Mouse (Mus musculus) granulocyte monocyte progenitor cell, adult 5-6 weeks (primary cell): Measurements from ENCODE around the gene Il2rb. TPM values are rescaled to one million over a fixed set of nuclear protein-coding genes. Genes with fewer than 3 reads are reported as not detected.

Source experiments
- ATAC-seq: replicated peaks from 2 replicates; pipeline ENCODE4 v1.8.0; 2016; ENCODE audit warnings: mild to moderate bottlenecking, moderate TSS enrichment, inconsistent platforms; ENCODE audit not compliant: poor library complexity, severe bottlenecking
- total RNA-seq, 2 experiments: library from RNA; stranded (forward) in 1 of 2; stranded (reverse) in 1 of 2; fragments of 200-712, 200-1000 nt in 1 of 2; fragments of >200 nt in 1 of 2; fragmentation: Nextera tagmentation in 1 of 2; gene quantifications; 2 replicates each; pipeline ENCODE4 v1.2.3; 2014 to 2017

The Il2rb gene
- total RNA-seq, 2 experiments from 2014 or later: not detected

DNA sequence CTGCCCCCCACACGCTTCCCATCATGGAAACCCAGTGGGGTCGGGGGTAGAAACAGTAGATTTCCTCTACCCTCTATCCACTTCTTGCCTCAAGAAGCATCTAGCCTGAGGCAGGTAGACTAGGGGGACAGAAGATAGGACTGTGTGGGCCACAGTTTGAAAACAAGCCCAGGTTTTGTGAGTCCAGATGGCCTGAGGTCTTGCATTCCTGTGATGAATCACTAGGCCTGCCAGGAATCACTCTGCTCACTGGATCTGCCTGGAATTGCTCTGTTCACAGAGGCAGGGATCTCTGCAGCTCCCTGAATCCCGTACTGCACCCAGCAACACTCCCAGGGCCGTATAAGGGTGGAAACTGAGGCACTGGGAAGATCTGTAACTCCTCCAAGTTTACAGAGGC is 11.8 kb downstream of the Il2rb start:
- no peak for ATAC-seq

DNA sequence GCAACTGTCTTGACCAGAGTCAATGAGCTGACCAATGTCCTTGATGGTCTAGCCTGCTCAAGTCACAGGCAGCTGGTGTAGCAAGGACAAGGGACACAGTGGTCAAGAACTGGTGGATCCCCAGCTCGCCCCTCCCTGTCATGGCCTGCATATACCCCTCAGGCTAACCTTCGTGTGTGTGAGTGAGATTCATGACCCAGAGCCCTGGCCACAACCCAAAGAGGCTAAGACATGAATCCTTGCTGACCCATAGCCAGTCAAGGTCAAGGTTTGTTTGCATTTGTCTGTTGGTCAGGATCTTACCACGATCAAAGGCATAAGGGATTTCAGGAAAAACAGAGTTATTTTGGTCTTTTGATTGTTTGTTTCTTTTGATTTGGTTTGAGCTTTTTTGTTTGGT is 12.6 kb downstream of the Il2rb start:
- ATAC-seq: no peak

DNA sequence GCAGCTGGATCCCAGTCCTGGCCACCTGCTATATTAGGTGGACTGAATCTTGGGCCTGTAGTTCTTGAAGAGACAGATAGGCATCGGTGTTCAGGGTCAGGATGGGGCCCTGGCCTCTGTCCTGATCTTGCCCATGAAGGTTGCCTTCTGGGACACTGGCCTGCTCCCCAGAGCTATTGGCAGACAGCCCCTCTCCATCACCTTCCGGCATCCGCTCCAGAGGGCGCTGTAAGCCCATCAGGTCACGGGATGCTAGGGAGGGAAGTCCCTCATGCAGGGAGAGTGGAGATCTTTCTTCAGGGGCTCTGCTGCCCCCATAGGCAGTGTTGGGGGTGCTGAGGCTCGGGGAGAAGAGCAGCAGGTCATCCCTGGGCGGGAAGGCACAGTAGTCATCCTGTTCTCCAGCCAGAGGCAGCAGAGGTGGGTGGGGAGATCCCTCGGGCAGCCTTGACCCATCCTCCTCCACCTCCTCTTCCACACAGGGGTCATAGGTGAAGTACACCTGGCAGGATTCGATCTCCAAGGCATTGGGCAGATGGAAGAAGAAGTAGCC is 13.5 kb downstream of the Il2rb start:
- ATAC-seq: no peak

DNA sequence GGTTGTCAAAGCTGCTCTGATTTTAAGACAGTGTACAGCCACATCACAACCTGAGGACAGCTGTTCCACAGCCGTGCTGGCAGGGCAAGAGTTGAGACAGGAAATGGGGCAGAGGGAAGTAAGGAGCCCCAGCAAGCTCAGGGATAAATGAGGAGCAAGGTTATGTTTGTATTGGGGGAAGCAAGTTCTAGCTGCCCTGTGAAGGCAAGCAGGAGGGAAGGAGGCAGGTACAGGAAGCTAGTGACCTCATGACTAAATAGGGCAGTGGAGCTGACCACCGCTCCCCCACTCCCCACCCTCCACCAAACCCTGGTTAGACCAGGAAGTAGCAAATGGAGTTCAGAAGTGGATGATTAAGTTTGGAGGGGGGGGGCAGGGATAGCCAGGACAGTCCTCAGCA is 14.1 kb downstream of the Il2rb start:
- no peak for ATAC-seq

DNA sequence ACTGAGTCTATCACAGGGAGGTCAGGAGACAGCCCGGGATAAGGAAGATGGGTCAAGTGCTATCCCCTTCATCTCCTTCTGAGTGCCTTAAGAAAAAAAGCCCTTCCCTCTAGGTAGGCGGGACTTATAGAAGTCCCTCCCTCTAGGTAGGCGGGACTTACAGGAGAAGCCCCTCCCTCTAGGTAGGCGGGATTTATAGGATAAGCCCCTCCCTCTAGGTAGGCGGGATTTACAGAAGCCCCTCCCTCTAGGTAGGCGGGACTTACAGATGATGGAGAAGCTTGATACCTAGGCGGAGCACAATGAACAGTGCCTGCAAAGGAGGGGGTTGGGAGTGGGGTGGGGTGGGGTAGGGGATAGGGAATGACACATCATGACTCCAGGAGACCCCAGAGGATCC is 15.0 kb downstream of the Il2rb start:
- ATAC-seq: no peak

DNA sequence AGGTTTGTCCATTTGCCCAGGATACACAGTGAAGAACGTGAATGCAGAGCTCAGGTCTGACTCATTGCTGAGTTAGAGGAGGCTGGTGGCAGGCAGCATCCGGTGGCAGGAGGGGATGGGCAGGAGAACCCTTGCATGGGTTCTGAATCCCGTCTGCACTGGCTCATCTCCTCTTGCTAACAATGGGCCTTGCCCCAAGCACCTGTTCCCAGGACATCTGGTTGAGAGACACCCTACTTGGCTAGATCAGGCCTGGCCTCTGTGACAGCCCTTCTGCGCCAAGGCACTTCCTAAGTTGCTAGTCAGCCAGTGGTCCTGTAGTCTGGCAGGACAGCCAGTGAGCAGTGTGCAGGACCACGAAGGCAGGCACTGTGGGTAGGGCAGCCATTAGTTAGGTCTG is 15.6 kb downstream of the Il2rb start:
- no peak for ATAC-seq

DNA sequence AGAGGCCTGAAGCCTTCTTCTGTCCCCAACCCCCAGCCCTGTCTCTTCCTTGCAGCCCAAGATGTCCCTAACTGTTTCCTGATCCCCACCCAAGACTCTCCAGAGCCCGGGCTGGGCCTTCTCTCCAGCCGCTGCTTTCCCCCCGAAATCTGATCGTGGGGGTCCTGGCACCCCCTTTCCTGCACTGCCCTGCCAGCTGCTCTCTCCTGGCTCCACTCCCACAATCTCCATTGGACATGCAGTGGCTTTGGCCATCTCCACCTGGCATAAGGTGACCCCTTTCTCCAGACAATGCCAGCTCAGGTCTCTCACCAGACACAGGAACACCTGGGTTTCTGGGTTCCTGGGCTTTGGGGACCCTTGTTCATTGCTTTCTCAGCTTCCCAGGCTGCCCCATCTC is 17.0 kb downstream of the Il2rb start:
- no peak for ATAC-seq

DNA sequence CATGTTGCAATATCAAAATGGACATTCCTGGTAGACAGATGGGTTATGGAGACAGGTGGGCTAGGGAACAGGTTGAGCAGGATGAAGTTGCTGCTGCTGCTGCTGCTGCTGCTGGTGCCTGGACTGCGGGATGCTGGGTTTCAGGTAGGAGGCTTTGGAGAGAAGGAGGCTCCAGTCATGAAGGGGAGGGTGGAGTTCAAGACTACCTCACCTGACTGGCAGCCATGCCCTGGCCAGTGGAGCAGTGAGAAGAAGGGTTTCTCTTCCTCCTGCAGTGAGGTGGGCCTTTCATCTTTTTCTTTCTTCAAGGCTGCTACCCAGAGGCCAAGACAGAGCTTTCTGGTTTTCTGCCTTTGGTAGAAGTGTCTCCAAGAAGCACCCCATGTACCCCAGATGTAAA is 18.2 kb downstream of the Il2rb start:
- ATAC-seq: no peak

DNA sequence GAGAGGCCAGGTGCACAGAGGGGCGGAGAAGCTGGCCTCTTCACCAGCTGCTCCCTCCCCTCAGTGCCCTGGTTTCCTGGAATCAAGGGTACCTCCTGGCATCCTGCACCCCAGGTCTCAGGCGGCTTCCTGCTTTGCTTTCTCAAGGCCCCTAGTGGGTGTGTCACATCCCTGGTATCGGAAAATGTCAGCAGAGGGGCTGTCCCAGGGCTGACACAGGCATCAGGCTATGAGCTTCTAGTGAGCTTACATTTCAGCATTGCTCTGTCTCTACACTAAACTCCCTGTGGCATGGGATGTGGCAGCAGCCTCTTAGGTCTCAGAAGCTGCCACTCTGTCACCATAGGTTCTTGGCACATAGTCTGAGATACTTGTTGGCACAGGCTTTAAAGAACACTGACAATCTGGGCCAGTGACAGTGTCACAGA is 19.5 kb downstream of the Il2rb start:
- ATAC-seq: no peak

DNA sequence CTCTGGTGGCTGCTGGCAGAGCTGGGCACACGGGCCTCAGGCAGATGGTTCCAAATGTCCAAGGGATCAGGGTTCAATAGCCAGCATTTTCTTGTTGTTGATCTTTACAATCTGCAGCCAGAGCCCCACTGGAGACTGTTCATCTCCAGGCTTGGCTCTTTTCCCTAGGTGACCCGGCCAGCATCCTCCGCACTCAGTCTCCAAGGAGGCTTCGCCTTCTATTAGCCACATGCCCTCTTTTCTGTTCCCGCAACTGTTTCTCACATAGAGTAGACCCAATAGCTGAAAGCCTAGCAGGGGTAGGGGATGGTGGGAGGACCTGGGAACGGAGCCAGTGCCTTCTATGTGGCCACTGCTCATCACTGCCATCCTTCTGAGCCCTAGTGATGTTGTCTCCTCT is 21.6 kb downstream of the Il2rb start:
- ATAC-seq: no peak

DNA sequence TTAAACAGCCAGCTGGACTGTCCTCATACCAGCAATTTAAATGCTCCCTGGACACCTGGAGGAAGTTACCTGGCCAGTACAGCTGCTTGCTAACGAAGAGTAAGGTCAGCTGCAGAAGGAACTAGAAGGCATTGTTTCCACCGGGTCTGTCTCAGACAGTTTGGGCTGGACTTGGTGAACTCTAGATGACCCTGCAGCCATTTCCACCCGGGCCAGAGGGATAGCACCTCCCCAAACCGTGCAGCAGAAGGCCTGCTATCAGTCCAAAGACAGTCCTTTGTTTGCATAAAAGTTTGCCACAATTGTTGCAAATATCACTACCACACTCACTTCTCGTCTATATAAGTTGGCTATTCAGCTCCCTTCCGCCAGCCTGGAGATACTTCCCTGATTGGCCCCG is 23.2 kb downstream of the Il2rb start:
- no peak for ATAC-seq

DNA sequence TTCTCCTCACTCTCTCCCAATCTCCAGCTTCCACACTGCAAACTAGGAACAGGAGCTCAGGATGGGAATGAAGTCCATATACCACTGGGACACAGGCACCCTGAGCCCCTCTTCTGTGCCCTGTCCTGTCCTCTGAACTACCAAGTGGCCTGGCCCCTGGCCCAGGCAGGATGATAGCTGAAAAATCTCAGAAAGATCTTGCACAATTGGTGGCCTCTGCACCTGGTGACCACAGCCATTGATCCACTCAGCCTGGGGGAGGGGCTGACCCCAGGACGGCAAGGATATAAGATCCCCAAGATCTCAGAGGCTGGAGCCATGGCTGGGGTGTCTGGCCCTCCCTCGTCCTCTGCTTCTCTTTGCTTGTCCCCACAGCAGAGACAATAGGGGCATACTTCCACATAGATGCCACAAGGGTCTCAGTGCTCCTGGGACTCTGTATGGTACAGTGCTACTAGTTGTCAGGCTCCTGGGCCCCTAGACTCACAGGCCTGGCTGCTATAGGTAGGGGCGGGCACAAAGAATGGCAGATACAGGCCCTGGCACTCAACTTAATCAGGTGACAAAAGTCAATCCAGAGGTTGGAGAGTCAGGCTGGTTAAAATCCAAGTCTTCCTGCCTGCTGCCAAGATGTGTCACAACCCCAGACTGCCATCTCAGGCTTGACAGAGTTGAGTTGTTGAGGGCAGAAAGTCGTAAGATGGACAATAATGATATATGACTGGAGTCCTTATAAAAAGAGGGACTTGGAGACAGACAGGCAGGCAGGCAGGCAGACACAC is 24.4 kb downstream of the Il2rb start:
- no peak for ATAC-seq

DNA sequence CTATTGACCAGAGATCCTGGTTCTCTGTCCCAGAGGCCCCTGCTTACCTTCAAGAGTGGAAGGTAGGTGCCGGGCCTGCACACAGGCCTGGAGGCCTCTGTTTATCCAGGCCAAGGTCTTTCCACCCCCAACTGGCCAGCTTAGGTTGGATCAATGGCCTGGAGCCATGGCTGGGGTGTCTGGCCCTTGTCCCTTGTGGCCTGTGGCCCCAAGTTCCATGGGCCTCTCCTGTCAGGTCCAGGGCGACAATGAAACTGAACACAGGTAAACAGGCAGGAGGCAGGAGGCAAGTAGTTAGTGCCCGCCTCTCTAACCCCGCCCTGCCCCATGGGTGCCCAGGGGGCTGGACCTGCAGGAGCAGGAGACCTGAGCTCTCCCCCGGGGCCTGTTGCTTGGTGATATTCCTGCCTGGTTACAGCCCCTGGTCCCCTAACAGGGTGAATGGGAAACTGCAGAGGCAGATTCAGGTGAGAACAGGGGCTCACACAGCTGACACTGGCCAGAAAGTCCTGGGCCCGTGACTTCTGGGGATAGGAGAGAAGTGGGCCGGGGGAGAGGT is 26.6 kb downstream of the Il2rb start, which contains the start of gene Tmprss6:
Gene Tmprss6 (minus strand): TSS at position 256 of the 559 bp plus-strand sequence.
- no peak for ATAC-seq

DNA sequence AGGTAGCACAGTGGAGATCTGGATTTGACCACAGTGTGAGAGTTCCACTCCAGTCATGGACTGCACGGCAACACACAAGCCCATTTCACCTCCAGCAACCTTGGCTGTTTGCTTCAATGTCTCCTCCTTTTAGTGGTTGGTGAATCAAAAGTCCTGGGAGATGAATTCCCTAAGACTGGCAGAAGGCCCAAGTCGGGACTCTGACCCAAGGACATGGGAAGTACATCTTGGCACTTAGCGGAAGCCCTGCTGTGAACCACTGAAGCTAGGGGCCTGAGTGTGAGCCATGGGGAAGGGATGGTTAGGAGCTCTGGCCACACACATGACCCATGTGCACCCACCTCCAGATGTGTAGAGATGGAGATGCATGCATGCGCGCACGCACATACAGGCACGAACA is 27.5 kb downstream of the Il2rb start:
- no peak for ATAC-seq

DNA sequence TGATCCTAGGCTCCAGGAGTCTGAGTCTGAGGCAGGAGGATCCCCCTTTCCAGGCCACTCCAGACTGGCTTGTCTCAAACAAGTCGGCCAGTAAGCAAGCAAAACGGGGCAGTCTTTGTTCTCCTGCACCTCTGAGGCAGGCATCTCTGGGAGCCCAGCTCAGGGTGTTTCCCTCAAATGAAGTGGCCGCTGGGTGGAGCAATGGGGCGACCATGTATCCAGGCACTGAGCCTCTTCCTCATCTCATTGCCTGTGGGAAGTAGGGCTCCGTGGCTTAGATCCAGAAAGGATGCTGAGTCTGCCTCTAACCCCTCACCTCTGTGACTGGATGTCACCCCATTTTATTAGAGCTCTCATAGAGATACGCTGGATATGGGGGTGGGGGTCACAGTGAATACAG is 28.3 kb downstream of the Il2rb start:
- no peak for ATAC-seq

DNA sequence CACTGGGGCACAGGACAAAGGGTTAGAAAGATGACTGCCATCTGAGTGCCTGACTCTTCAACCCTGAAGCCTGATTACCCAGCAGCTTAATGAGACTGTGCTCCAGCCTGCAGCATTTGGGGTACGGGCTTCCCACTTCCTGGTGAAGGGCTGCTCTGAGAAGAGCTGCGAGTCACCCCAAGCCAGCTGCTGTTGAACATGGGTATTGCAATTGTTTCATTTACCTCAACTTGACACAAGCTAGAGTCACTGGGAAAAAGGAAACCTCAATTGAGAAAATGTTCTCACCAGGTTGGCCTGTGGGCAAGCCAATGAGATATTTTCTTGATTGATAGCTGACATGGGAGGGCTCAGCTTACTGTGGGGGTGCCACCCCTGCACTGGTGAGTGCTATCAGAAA is 32.1 kb downstream of the Il2rb start:
- no peak; the same call in 1 of the 2 replicates for ATAC-seq

DNA sequence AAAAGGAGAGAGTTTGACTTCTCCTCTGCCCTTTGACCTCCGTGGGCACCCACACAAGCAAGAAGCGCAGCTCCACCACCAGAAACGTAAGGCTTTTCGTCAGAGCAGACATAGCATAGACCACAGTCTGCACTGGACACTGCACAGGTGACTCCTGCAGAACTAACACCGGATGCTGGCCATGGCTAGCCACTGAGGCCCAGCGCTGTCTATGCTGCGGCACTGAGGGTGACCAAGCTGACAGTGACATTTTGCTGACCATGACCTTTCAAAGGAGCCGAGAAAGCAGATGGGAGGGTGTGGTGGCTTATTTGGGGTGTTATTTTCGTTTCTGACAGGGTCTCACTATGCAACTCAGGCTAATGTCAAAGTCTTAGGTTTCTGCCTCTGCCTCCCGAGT is 37.9 kb downstream of the Il2rb start:
- no peak for ATAC-seq

DNA sequence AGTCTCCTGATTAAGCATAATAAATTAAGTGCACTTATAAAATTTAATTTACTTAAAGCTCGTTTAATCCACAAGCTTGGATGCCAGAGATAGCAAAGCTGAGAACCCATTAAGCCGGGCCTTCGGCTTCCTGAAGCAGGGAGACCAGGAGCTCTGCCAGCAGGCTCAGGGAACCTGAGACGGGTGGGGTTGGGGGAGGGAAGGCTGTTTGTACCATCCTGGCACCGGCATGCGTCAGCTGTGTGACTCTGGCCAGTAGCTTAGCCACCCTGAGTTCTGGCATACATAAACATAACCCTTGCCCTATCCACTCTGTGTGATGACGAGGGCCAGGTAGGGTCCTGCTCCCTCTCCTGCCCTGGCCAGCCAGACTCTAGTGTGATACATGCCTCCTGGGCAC is 39.0 kb downstream of the Il2rb start:
- ATAC-seq: no peak

DNA sequence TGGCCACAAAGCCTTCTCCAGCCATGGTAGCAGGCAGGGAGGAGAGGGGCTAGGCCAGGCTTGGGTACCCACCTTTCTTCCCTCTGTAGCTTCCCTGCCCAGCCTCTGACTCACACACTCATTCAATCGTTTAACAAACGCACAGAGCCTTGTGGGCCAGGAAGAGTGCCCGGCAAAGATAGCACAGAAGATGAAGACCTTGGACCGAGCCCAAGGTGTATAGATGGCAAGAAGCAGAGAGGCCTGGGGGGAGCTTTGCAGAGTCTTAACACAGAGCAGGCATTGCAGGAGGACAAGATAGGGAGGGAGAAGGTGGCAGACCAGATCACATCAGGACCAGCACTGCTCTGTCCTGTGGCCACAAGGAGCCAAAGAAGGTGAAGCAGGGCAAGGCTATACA is 39.9 kb downstream of the Il2rb start:
- no peak for ATAC-seq

DNA sequence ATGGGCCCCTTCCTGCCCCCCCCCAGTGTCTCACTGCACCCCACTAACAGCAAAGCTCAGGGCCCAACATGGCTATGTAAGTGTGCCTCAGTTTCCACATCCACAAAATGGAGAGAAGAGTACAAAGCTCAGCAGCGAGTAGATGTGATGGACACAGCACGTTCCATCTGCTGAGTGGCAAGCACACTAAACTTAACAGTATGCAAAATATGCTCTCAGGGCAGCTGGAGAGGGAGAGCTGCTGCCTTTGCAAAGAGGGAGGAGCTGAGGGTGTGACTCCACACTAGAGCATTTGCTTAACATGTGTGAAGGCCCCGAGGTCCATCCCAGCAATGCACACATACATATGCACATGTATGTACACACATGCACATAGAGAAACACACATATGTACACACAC is 42.1 kb downstream of the Il2rb start:
- no peak for ATAC-seq

DNA sequence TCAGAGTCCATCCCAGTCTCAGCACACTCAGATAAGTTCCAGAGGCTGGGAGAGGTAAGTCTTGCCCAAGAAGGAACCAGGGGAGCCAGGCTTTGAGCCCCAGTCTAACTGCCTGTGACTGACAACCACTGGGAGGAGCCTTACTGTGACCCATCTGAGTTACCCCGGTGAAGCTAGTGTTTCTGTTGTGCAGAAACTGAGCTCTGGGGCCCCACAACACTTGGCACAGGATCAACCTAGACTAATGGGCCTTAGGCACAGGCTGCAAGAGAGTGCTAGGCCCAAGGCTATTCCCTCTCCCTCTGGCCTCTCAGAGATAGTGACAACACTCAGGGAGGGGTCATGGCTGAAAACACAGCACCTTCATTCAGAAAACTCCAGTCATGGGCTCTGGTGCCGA is 43.9 kb downstream of the Il2rb start:
- ATAC-seq: no peak

DNA sequence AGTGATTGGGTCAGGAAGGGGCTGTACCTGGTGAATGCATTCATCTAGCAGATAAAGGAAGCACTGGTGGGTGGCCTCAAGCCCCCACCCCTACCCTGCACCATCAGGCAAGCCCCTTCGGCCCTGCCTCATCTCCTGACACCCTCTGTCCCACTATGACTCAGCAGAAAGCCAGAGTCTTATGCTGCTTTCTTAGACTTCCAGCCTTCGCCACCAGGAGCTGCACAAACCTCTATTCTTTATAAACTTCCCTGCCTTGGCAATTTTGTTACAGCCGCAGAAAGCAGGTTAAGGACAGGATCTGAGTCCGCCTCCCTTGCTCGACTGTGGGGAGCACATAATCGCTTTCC is 44.7 kb downstream of the Il2rb start:
- ATAC-seq: peak; percentile 17
